Mouse (Mus musculus) thymus, postnatal 4 days (tissue): ENCODE measurements around the gene Ttc21a.
"Not testable (repeated sequence)": the region's sequence is repeated elsewhere in the genome, so short reads cannot be mapped to it uniquely, and the experiment has no call there.

Experiments used
- DNase-seq: peaks from one replicate; pipeline ENCODE4 v3.0.0; 2021

Ttc21a gene

DNA sequence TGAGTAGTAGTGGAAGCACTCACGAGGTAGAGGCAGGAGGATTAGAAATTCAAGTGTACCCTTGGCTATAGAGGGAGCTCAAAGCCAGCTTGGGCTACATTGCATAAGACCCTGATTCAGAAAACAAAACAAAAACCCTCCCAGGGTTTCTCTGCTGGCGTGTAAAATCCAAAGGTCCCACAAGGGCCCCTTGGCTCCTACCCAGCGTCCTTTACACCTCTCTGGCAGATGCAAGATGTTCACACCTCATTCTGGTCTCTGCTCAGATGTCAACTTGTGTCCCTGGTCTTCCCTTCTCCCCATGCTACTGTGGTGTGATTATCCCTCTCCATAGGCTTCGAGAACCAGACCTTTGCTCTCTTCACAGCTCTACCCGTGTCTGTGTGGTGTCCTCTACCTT is 63.4 kb downstream of the Ttc21a start:
- DNase-seq, result no peak

DNA sequence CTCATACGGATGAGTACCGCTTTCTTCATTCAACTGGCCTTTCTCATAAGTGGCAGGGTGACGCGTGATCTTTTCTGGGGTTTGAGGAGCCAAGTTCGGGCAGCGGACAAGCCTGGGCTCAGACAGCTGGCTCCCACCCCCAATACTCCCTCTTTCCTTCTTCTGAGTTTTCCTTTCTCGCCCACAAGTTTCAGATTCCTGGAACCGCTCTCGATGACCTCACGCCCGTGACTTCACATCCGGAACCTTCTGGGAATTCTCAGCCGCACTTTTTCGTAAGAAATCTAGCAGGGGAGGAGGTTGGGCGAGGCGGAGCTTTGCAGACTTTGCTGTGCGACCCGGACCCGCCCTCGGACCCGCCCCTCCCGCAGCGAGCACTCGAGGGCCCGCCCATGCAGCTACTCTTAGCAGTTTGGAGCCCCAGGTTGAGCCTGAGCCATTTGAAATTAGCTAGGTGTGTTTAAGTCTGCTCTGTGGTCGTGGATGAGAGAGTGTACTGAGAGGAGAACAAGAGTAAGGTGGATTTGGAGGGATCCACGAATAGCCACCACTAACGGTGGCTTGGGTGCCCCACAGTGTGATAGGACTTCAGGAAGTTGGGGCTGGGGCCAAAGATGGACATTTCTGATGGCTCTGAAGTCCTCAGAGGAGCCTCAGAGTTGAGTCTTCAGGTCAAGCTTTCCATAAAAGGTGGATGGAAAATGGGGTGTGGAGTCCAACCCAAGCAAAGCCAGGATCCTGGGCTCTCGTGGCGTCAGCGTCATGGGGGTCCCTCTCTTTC is 64.7 kb downstream of the Ttc21a start:
- peak; percentile 87 for DNase-seq

GRCm38 (mm10) chr9:120002893-120003292 is 65.5 kb downstream of the Ttc21a start:
- DNase-seq, result no peak

- DNase-seq, result no peak
Measured at GRCm38 (mm10) chr9:120005936-120006335, 68.5 kb downstream of the Ttc21a start.

- DNase-seq, result no peak
Measured at GRCm38 (mm10) chr9:120007833-120008232, 70.4 kb downstream of the Ttc21a start.

GRCm38 (mm10) chr9:120009226-120009841 is 71.9 kb downstream of the Ttc21a start:
- no peak for DNase-seq

DNA sequence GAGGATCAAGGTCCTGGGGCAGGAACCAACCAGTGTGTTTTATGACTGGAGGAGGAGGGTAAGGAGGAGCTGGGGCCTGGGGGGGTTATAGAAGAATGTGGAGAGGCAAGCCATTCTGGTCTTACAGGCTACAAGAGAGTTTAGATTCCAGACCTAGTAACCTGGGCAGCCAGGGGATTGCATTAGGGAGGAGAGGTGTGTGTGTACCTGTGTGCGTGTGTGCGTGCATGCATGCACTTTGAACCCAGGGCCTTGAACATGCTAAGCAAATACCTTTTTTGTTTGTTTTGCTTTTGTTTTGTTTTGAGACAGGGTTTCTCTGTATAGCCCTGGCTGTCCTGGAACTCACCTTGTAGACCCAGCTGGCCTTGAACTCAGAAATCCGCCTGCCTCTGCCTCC is 72.5 kb downstream of the Ttc21a start:
- DNase-seq, result no peak

DNA sequence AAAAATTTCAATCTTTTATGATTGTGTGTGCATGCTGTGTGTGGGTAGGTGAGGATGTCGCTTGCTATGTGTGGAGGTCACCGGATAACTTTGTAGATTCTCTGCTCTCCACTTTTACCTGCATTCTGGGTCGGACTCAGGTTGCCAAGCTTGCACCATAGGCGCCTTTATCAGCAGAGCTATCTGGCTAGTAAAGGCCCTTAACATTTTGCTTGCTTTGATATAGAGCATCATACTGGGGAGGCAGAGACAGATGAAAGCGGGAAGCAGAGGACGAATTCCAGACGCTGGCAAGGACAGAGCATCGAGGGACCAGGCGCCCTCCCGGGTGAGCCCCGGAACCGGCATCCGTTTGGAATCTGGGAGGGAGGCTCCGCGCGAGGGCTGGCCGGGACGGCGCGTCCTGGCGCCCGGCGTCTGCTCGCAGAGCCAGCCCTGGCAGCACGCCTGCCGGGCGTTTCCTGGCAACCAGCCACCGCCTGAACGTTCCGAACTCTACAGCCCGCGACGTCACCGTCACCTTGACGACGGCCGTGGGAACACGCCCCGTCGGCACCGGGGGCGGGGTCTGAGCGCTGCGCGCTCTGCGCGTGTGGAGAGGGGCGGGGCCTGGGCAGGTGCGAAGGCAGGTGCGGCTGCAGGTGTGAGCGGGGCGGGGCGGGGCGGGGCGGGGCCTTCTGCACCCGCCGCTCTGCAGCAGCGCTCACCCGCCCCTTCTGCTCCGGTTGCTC is 73.5 kb downstream of the Ttc21a start:
- DNase-seq, result peak; percentile 98

GRCm38 (mm10) chr9:120011533-120011932 is 74.1 kb downstream of the Ttc21a start:
- DNase-seq, result peak; percentile 78

DNA sequence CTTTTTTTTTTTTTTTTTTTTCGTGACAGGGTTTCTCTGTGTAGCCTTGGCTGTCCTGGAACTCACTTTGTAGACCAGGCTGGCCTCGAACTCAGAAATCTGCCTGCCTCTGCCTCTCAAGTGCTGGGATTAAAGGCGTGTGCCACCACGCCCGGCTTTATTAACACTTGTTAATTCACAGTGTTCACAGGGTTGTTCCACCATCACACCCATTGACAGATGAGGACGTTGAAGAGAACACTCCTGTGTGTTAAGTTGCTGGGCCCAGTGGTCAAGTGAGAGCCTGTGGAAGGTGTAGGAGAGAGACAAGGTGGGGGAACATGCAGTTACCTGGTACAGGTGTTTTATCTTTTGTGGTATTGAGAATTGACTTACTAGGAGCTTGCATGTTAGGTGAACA is 74.8 kb downstream of the Ttc21a start:
- not testable (repeated sequence) for DNase-seq

DNA sequence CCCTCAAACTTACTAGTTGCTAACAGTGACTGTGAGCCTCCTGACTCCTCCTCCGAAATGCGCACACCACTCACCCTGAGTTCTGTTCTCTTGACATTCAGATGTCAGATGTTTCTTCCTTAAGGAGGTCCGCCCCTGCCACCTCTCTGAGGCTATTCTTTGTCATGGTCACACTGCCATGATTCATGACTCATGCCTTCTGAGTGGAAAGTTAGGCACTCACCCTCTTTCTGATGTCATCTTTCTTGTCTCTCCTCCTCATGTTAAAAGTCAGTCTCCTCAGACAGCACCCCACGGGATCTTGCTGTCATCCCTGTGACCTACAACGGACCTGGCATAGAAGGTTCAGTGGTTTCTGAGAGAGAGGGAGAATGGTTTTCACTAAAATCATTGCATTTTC is 75.4 kb downstream of the Ttc21a start:
- no peak for DNase-seq

DNA sequence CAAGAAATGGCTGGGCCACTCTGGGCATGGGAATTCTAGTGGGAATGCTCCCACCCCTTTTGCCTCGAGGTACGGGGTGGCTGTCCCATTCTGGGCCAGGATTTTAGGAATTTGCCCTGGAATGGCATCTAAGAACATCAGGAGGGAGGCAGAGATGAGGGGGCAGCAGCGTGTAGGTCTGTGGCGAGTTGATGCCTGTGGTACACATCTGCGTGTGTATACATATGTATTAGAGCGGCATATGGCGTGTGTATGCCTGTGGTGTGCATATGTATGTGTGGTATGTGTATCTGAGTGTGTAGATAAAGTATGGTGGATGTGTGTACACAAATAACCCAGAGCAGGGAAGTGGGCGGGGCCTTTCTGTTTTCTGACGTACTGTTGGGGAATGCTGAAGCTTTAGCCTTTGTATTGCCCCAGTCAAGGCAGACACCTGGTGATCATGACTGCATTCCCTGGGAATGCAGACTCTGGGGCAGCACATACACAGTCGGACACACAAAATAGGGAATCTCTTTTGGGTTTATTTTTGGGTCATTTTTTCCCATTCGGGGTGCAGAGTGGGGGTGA is 75.9 kb downstream of the Ttc21a start:
- DNase-seq, result no peak

GRCm38 (mm10) chr9:120014828-120015227 is 77.4 kb downstream of the Ttc21a start:
- DNase-seq, result no peak

DNA sequence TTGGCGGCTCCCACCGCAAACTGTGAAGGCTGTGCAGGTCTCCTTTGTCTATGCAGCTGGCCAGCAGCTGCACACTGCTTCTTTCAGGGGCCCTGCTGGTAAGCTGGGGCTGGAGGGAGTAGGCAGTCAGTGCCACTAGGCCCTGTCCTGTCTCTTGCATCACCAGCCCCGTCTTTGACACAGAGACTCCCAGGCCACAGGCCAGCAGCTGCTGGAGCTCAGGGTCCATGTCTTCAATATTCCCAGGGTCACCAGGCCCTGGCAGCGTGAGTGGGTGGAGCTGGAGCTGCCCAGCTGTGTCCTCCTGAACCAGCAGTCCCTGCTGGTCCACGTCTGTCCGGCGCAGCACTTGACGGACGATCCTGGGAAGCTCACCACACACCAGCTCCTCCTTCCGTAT is 79.5 kb downstream of the Ttc21a start:
- no peak for DNase-seq
